Mouse (Mus musculus): ENCODE data around the gene Agfg1. TPM values are rescaled to one million over a fixed set of nuclear protein-coding genes. Genes with fewer than 3 reads are reported as not detected.
A peak's percentile ranks its signal among the peaks of the same experiment; 100 is the strongest.

Agfg1 gene
- 35.9 and 37.6 TPM in 2 replicates for polyA plus RNA-seq (2016; fragmentation: Nextera tagmentation; extraction: Ambion mirVana)

DNA sequence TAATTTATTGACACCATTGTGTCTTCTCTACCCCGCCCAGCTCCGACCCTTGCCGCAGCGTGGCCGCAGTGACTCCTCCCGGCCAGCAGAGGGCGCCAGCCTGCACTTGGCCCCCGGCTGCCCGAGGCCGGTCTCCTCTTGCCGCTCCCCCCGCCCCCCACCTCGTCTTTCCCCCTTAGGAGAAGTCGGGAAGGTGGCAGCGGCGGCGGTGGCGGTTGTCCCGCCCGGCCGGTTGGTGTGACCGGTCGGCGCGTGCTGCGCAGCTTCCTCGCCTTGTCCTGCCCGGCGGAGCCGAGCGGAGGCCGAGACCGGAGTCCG lies at the start of gene Agfg1:
Agfg1 (plus strand) TSS at position 188 of the 318 bp plus-strand sequence.
- H3K9ac ChIP-seq (replicated peaks) = peak within 1 kb of the TSS; percentile 97
- WGBS = under 1% methylated on average over 30 of the region's 34 CpGs
- no peaks in the 10 kb centered on the region for H3K9me3 ChIP-seq
- peak within 1 kb of the TSS; percentile 91 for H3K4me2 ChIP-seq
- peak within 1 kb of the TSS; percentile 84 for H3K27ac ChIP-seq
- H3K27me3 ChIP-seq = no peaks in the 10 kb centered on the region
- peaks cover 13% of the 10 kb centered on the region for H3K4me1 ChIP-seq (replicated peaks)
- no peaks in the 10 kb centered on the region; the same call in 1 of the 2 replicates for H3K36me3 ChIP-seq
- peak; percentile 92 for ATAC-seq (ENCODE audit: insufficient number of reproducible peaks, insufficient read depth, low FRiP score, low TSS enrichment, low read depth)
- peak within 1 kb of the TSS; percentile 99 for H3K4me3 ChIP-seq (replicated peaks)

DNA sequence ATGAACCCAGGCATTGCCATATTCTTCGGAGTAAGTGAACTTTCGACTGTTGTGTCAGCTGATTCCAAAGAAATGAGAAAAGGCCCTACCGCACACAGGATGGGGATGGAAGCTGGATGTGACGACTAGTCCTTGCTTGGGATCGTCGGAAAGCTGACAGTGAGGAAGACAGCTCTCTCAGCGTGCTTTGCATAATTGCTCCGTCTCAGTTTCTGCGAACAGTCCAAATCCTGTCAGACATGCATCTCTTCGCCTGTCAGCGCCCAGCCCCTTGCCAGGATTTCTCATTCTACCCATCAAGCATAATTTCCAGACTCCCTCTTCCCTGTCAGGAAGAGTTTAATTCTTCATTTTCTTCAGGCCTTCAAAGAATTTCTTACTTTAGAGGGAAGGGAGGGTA lies 48.2 kb upstream of the Agfg1 start:
- WGBS = 89% methylated on average over 11 of the region's 11 CpGs

DNA sequence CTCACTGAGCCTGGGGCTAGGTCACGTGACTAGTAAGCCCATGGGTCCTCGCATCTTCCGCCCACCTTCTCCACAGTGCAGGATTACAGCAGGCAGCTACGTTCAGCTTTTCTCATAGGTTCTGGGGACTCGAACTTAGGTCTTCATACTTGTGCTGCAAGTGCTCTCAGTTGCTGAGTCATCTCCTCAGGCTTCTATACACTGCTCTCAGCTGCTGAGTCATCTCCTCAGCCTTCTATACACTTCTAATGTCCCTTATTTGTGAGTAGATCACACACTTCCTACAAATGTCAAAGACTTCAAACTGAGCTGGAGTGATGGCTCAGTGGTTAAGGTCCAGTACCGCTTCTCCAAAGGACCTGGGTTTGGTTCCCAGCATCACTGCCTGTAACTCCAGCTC lies 47.0 kb upstream of the Agfg1 start:
- ATAC-seq (ENCODE audit: insufficient number of reproducible peaks, insufficient read depth, low FRiP score, low TSS enrichment, low read depth) = no peak
- 90% methylated on average over 6 of the region's 6 CpGs for WGBS
- no peak overlapping the region for H3K4me2 ChIP-seq

More for the DNA sequence above, 48.2 kb upstream of the Agfg1 start:
- H3K27ac ChIP-seq = no peak overlapping the region
- no peaks in the 10 kb centered on the region for H3K36me3 ChIP-seq
- no peak overlapping the region for H3K4me3 ChIP-seq (replicated peaks)
- H3K4me2 ChIP-seq = no peak overlapping the region
- no peak for ATAC-seq (ENCODE audit: insufficient number of reproducible peaks, insufficient read depth, low FRiP score, low TSS enrichment, low read depth)
- H3K9me3 ChIP-seq = no peaks in the 10 kb centered on the region
- no peaks in the 10 kb centered on the region for H3K4me1 ChIP-seq (replicated peaks)
- no peaks in the 10 kb centered on the region for H3K27me3 ChIP-seq
- no peak overlapping the region for H3K9ac ChIP-seq (replicated peaks)

DNA sequence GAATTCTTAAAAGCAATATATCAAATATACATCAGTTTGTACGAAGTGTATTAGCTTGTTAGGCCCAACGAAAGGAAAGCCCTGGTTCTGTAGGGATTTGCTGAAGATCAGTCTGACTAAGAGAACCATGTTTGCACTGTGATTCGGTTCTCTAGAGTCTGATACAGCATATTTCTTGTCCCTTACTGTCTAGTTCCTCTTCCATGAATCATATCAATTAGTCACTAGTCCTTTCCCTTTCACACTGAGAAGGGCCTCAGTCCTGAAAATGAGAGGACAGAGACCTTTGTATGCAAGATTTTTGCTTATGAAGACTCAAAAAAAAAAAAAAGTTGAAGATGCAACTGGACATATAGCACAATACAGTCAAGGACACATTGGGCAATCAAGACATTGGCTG lies 46.2 kb upstream of the Agfg1 start:
- no peaks in the 10 kb centered on the region for H3K4me1 ChIP-seq (replicated peaks)

More for the DNA sequence above, 47.0 kb upstream of the Agfg1 start:
- no peak overlapping the region for H3K9ac ChIP-seq (replicated peaks)
- no peaks in the 10 kb centered on the region for H3K4me1 ChIP-seq (replicated peaks)
- H3K36me3 ChIP-seq = no peaks in the 10 kb centered on the region
- H3K9me3 ChIP-seq = no peaks in the 10 kb centered on the region
- no peak overlapping the region for H3K27ac ChIP-seq
- H3K4me3 ChIP-seq (replicated peaks) = no peak overlapping the region
- no peaks in the 10 kb centered on the region for H3K27me3 ChIP-seq

DNA sequence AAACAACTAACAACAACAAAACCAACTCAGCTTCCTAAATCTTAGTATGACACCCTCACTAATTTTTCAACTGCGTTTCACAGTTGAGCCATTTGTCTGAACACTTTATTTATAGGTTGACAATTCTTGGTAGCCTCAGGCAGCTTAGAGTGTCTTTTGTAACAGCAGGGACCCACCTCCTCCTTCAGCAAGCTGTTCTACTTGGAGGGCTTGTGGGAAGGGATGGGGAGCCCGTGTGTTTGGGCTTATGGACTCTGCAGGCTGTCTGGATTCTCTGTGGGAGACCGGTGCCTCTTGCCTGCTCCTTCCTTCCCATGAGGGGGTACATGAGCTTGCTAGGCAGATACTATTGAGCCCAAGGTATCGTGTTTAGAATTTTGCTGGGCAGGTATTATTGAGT lies 45.3 kb upstream of the Agfg1 start:
- no peaks in the 10 kb centered on the region for H3K36me3 ChIP-seq
- no peaks in the 10 kb centered on the region for H3K27me3 ChIP-seq
- no peak overlapping the region for H3K4me2 ChIP-seq
- no peaks in the 10 kb centered on the region for H3K4me1 ChIP-seq (replicated peaks)
- 56% methylated on average over 4 of the region's 4 CpGs for WGBS
- no peaks in the 10 kb centered on the region for H3K9me3 ChIP-seq
- no peak overlapping the region for H3K27ac ChIP-seq
- no peak for ATAC-seq (ENCODE audit: insufficient number of reproducible peaks, insufficient read depth, low FRiP score, low TSS enrichment, low read depth)
- H3K4me3 ChIP-seq (replicated peaks) = no peak overlapping the region
- no peak overlapping the region for H3K9ac ChIP-seq (replicated peaks)

More for the DNA sequence above, 46.2 kb upstream of the Agfg1 start:
- no peak for ATAC-seq (ENCODE audit: insufficient number of reproducible peaks, insufficient read depth, low FRiP score, low TSS enrichment, low read depth)
- no peak overlapping the region for H3K4me2 ChIP-seq
- no peak overlapping the region for H3K4me3 ChIP-seq (replicated peaks)
- no peak overlapping the region for H3K27ac ChIP-seq
- 82% methylated on average over 3 of the region's 3 CpGs for WGBS
- no peaks in the 10 kb centered on the region for H3K9me3 ChIP-seq
- no peaks in the 10 kb centered on the region for H3K36me3 ChIP-seq
- no peak overlapping the region for H3K9ac ChIP-seq (replicated peaks)
- H3K27me3 ChIP-seq = no peaks in the 10 kb centered on the region

DNA sequence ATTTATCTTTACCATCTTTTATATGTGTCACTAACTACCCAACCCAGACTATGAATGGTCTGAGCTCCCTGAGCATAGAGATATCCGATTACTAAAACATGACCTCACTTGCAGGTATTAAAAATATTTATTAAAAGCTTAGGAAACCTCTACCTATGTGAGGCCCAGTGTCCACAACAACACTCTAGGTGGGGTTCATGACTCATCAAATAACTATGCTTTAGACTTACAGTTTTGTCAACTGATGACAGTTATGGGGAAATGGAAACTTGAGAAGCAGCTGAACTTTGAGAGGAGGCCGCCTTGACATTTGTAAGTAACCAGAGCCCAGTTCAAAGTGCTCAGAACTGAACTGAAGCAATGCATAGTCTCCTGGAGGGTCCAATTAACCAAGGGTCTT lies 44.1 kb upstream of the Agfg1 start:
- Histone ChIP-seq H3K4me1 (replicated peaks) (no peaks in the 10 kb centered on the region), H3K27me3 (no peaks in the 10 kb centered on the region), H3K36me3 (no peaks in the 10 kb centered on the region), H3K9ac (replicated peaks) (no peak overlapping the region), H3K4me3 (replicated peaks) (no peak overlapping the region), H3K9me3 (no peaks in the 10 kb centered on the region), H3K27ac (no peak overlapping the region), H3K4me2 (no peak overlapping the region)
- 80% methylated on average over 2 of the region's 2 CpGs for WGBS
- no peak for ATAC-seq (ENCODE audit: insufficient number of reproducible peaks, insufficient read depth, low FRiP score, low TSS enrichment, low read depth)

DNA sequence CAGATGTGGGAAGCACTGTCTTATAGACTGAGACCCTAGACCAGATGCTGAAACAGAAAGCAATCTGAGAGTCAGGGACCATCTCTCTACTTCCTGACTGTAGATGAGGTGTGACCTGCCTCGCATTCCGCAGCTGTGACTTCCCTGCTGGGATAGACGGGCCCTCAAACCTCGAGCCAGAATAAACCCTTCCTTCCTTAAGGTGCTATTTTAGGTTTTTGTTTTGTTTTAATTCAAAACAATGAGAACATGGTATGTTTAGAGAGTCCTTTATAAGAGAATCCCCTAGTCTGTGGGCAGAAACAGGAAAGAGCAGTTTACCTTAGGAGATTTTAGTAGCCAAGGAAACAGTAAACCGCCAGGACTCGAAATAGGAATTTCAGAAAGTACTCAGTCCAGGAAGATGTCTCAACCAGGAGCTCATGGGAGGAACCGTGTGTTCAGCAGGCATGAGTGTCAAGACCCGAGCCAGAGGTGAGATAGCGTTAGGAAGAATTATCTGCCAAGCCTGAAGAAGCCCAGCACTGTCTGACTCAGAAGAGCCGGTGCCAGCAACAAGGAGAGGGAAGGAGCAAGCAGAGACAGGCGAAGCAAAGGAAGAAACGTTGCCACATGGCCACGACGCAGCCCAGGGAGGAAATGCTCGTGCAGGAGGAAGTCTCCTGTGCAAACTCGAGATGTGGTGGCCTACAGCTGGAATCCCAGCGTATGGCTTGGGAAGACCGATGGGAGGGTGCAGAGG lies 43.4 kb upstream of the Agfg1 start:
- H3K36me3 ChIP-seq = no peaks in the 10 kb centered on the region
- no peak overlapping the region for H3K4me2 ChIP-seq
- no peak overlapping the region for H3K27ac ChIP-seq
- H3K9ac ChIP-seq (replicated peaks) = no peak overlapping the region
- no peaks in the 10 kb centered on the region for H3K9me3 ChIP-seq
- no peak overlapping the region for H3K4me3 ChIP-seq (replicated peaks)
- no peaks in the 10 kb centered on the region for H3K4me1 ChIP-seq (replicated peaks)
- no peak for ATAC-seq (ENCODE audit: insufficient number of reproducible peaks, insufficient read depth, low FRiP score, low TSS enrichment, low read depth)
- 68% methylated on average over 18 of the region's 18 CpGs for WGBS
- no peaks in the 10 kb centered on the region for H3K27me3 ChIP-seq

DNA sequence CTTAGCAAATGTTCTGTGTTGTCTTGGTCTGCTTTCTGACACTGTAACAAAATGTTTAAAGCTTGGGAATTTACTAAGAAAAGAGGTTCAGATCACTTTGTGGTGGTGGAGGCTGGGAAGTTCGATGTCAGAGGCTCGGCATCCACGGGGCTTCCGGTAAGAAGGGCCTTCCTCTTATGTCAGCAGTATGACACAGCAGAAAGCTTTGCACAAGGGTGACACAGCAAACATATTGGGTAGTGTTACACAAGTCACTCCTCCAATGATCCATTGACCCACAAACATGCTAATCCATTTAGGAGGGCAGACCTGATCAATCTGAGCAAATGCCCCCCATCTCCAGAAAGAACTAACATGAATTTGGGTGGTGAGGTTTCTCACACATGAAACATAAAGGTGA lies 42.2 kb upstream of the Agfg1 start:
- Histone ChIP-seq H3K4me1 (replicated peaks) (no peaks in the 10 kb centered on the region), H3K9ac (replicated peaks) (no peak overlapping the region), H3K9me3 (no peaks in the 10 kb centered on the region), H3K27me3 (no peaks in the 10 kb centered on the region), H3K4me2 (no peak overlapping the region), H3K36me3 (no peaks in the 10 kb centered on the region), H3K4me3 (replicated peaks) (no peak overlapping the region), H3K27ac (no peak overlapping the region)
- 95% methylated on average over 4 of the region's 4 CpGs for WGBS
- ATAC-seq (ENCODE audit: insufficient number of reproducible peaks, insufficient read depth, low FRiP score, low TSS enrichment, low read depth) = no peak

DNA sequence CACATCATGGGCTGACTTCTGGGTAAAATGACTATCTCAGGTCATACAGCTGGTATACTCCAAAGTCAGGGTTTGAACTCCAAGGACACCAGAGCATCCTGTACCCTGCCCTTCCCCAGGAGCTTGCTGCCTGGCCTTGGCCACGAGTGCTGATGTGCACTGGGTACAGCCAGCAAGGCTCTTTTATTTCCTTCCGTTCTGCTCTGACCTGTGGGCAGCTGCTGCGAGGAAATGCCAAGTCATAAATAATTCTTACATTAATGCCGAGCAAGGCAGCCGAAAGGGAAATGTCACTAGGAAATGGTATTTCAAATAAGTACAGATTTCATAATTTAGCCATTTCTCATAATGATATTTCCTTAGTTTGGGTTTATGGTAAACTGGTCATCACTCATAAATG lies 41.0 kb upstream of the Agfg1 start:
- Histone ChIP-seq H3K9me3 (no peaks in the 10 kb centered on the region), H3K27me3 (no peaks in the 10 kb centered on the region), H3K4me1 (replicated peaks) (no peaks in the 10 kb centered on the region), H3K4me3 (replicated peaks) (no peak overlapping the region), H3K9ac (replicated peaks) (no peak overlapping the region), H3K4me2 (no peak overlapping the region), H3K27ac (no peak overlapping the region), H3K36me3 (no peaks in the 10 kb centered on the region)
- ATAC-seq (ENCODE audit: insufficient number of reproducible peaks, insufficient read depth, low FRiP score, low TSS enrichment, low read depth) = no peak
- 50% methylated on average over 5 of the region's 5 CpGs for WGBS

DNA sequence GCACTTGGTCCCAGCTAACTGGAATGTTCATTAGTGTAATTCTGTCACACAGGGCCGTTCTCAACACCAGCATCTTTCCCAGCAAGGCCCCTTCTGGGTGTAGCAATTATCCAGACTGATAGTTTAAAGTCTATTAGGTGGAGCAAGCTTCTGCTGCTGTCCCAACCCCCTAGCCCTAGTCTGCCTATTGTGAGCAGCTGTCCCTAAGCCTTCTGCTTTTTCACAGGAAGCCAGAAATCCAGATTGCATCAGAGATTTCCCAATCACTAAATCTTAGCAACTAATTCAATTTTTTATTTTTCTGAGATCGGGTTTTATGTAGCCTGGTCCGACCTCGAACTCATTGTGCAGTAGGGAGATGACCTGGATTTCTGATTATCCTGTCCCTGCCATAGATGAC lies 40.4 kb upstream of the Agfg1 start:
- no peak for ATAC-seq (ENCODE audit: insufficient number of reproducible peaks, insufficient read depth, low FRiP score, low TSS enrichment, low read depth)
- no peaks in the 10 kb centered on the region for H3K9me3 ChIP-seq
- no peaks in the 10 kb centered on the region for H3K27me3 ChIP-seq
- no peak overlapping the region for H3K4me3 ChIP-seq (replicated peaks)
- no peaks in the 10 kb centered on the region for H3K4me1 ChIP-seq (replicated peaks)
- H3K4me2 ChIP-seq = no peak overlapping the region
- H3K9ac ChIP-seq (replicated peaks) = no peak overlapping the region
- 74% methylated on average over 4 of the region's 4 CpGs for WGBS
- no peak overlapping the region for H3K27ac ChIP-seq
- H3K36me3 ChIP-seq = no peaks in the 10 kb centered on the region

DNA sequence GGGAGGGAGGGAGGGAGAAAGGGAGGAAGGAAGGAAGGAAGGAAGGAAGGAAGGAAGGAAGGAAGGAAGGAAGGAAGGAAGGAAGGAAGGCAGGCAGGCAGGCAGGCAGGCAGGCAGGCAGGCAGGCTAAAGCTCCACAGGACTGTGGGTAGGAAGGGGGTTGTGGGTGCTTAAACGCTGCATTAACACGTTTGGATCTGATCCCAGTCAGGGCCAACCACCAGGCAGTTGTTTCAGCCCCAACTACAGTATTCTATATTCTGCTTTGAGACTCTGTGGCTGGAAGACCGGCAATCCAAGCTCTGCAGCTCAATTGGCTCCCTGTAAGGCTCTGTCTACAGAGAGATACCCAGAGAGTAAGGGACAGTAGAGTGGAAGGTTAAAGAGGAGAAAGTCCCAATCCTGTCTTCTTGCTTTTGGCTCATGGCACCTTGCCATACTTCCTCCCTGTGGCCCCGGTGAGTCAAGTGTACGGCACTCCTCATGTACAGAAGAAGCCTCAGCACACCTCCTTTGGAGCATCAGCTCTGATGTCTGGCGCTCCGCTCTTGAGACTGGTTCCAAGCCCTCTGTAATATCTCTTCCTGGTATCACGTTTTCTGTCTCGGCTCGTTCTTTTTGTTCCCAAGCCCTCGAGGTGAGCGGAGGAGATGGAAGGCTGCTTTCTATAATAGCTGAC lies 38.0 kb upstream of the Agfg1 start:
- no peaks in the 10 kb centered on the region for H3K9me3 ChIP-seq
- no peak overlapping the region for H3K9ac ChIP-seq (replicated peaks)
- WGBS = 83% methylated on average over 12 of the region's 12 CpGs
- H3K27me3 ChIP-seq = no peaks in the 10 kb centered on the region
- H3K4me1 ChIP-seq (replicated peaks) = no peaks in the 10 kb centered on the region
- no peak overlapping the region for H3K4me3 ChIP-seq (replicated peaks)
- no peak overlapping the region for H3K27ac ChIP-seq
- H3K36me3 ChIP-seq = no peaks in the 10 kb centered on the region
- no peak overlapping the region for H3K4me2 ChIP-seq
- ATAC-seq (ENCODE audit: insufficient number of reproducible peaks, insufficient read depth, low FRiP score, low TSS enrichment, low read depth) = no peak

DNA sequence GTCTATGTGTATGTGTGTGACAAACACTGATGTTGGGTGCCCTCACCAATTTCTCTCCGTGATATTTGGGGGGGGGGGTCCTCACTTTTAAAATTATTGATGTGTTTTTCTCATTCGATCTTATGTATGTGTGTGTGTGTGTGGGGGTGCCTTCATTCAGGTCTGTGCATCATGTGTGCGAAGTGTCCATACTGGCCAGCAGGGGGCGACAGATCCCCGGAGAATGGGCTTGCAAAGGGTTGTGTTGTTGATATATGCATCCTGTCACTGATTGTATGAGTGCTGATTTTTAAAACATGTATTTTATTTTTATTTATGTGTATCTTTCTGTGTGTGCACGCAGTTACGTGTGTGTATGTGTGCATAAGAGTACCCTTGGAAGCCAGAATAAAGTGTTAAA lies 35.7 kb upstream of the Agfg1 start:
- Histone ChIP-seq H3K27me3 (no peaks in the 10 kb centered on the region), H3K9ac (replicated peaks) (no peak overlapping the region)
- WGBS = 74% methylated on average over 7 of the region's 7 CpGs

More for the DNA sequence above, 35.7 kb upstream of the Agfg1 start:
- Histone ChIP-seq H3K27ac (no peak overlapping the region), H3K9me3 (no peaks in the 10 kb centered on the region), H3K4me1 (replicated peaks) (no peaks in the 10 kb centered on the region), H3K36me3 (no peaks in the 10 kb centered on the region), H3K4me3 (replicated peaks) (no peak overlapping the region), H3K4me2 (no peak overlapping the region)
- no peak for ATAC-seq (ENCODE audit: insufficient number of reproducible peaks, insufficient read depth, low FRiP score, low TSS enrichment, low read depth)
